Mouse (Mus musculus) bone marrow, adult 2 months (tissue): ENCODE measurements around the gene Parvb.

Source experiments
- CTCF ChIP-seq: fragments of 200-500 bp; IDR thresholded peaks from 2 replicates; pipeline ENCODE4 v1.5.1; 2011; ENCODE audit warnings: low read length, control low read depth; ENCODE audit not compliant: control insufficient read depth, insufficient read depth
- POLR2A ChIP-seq: fragments of 200-500 bp; IDR thresholded peaks from 2 replicates; pipeline ENCODE4 v1.6.1; 2011; ENCODE audit warnings: low read depth, mild to moderate bottlenecking, control low read depth, low read length, borderline replicate concordance; ENCODE audit not compliant: control insufficient read depth

- TF ChIP-seq POLR2A (no peak), CTCF (no peak)
Measured at GRCm38 (mm10) chr15:84241520-84241919, 9.7 kb downstream of the Parvb start.
